ENCODE assay signal across 16 mouse cellular contexts in the genomic region with DNA sequence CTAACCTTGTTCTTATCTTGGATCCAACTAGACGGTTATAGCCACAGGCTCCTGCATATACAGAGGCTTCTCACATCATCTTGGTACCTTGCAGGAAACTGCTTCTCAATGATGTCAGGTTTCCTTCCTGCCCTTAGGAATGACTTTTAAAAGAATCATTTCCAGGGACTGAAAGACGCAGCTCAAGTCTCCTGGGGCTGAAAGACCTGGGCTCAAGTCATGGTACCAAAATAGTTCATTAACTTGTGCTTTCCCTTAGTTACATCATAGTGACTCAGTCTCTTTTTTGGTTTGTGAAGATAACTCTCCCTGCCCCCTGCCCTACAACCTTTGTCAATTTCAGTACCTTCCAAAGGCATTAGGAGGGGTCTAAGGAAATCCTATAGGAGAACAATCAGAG. TPM values are rescaled to one million over a fixed set of nuclear protein-coding genes. Genes with fewer than 3 reads are reported as not detected.
DNase-seq lines count a peak whose midpoint lies in the region; ATAC-seq and TF ChIP-seq lines count a peak whose summit lies in the region.
"Had no signal": no experiment of that assay in that cellular context is flagged by ENCODE, and none has a peak within 500 bp of the region (broad histone marks: within the 10 kb centered on the region; RNA-seq: fewer than 3 reads in every experiment).

No protein-coding gene starts in this region.

- DNase-seq in kidney, adult 18-20 months, result no peak
- DNase-seq in heart, adult 2 months, result peak; percentile 19 to 39
- DNase-seq in kidney, postnatal 0 days (ENCODE audit: low spot score), result peak; percentile 38
- no peak for DNase-seq in right cerebral cortex, postnatal 4 days
- DNase-seq: cerebellum, adult 11-12 months had no signal

- H3K4me2 ChIP-seq in kidney, embryonic 15.5 days, result no peak overlapping the region
- no peak overlapping the region for H3K4me2 ChIP-seq in heart, embryonic 12.5 days
- no peak overlapping the region for H3K4me2 ChIP-seq in kidney, postnatal 0 days (ENCODE audit: low read length)
- H3K4me2 ChIP-seq in midbrain, embryonic 13.5 days (replicated peaks), result no peak overlapping the region
- H3K4me2 ChIP-seq: hindbrain, embryonic 12.5 days; liver, embryonic 15.5 days had no signal

- no peaks in the 10 kb centered on the region for H3K9me3 ChIP-seq in kidney, embryonic 15.5 days (replicated peaks)
- H3K9me3 ChIP-seq in heart, embryonic 12.5 days (replicated peaks), result no peaks in the 10 kb centered on the region
- no peaks in the 10 kb centered on the region for H3K9me3 ChIP-seq in kidney, postnatal 0 days (replicated peaks; ENCODE audit: low read length)
- no peaks in the 10 kb centered on the region for H3K9me3 ChIP-seq in midbrain, embryonic 13.5 days
- H3K9me3 ChIP-seq: hindbrain, embryonic 12.5 days; liver, embryonic 15.5 days; midbrain, embryonic 10.5 days had no signal

- H3K4me3 ChIP-seq in kidney, embryonic 15.5 days (replicated peaks), result no peak overlapping the region
- no peak overlapping the region for H3K4me3 ChIP-seq in heart, adult 2 months
- H3K4me3 ChIP-seq in heart, embryonic 12.5 days, result no peak overlapping the region
- no peak overlapping the region for H3K4me3 ChIP-seq in kidney, postnatal 0 days (replicated peaks; ENCODE audit: low read depth, low read length)
- H3K4me3 ChIP-seq in midbrain, embryonic 13.5 days (replicated peaks), result no peak overlapping the region
- H3K4me3 ChIP-seq: erythroblast, embryonic 14.5 days; hindbrain, embryonic 12.5 days; liver, embryonic 15.5 days; midbrain, embryonic 10.5 days had no signal

- no peaks in the 10 kb centered on the region for H3K27me3 ChIP-seq in kidney, embryonic 15.5 days
- no peaks in the 10 kb centered on the region for H3K27me3 ChIP-seq in heart, adult 2 months (ENCODE audit: control insufficient read depth, insufficient read depth, low read length)
- H3K27me3 ChIP-seq in heart, embryonic 12.5 days (replicated peaks), result no peaks in the 10 kb centered on the region
- H3K27me3 ChIP-seq in kidney, postnatal 0 days (ENCODE audit: insufficient read depth, low read length), result no peaks in the 10 kb centered on the region
- H3K27me3 ChIP-seq in midbrain, embryonic 13.5 days, result no peaks in the 10 kb centered on the region
- H3K27me3 ChIP-seq: CH12.LX; hindbrain, embryonic 12.5 days; liver, embryonic 15.5 days had no signal

- H3K9ac ChIP-seq in kidney, embryonic 15.5 days, result no peak overlapping the region
- no peak overlapping the region for H3K9ac ChIP-seq in heart, adult 2 months (ENCODE audit: low read depth, low read length)
- H3K9ac ChIP-seq in heart, embryonic 12.5 days, result no peak overlapping the region
- H3K9ac ChIP-seq in kidney, postnatal 0 days (ENCODE audit: low read depth, low read length), result no peak overlapping the region
- no peak overlapping the region for H3K9ac ChIP-seq in midbrain, embryonic 13.5 days (replicated peaks)
- H3K9ac ChIP-seq: hindbrain, embryonic 12.5 days; liver, embryonic 15.5 days had no signal

- TF ChIP-seq EP300 in heart, adult 2 months (IDR thresholded peaks at IDR 0.05; ENCODE audit: insufficient read depth, low read depth, low read length), result no peak

- H3K4me1 ChIP-seq in kidney, embryonic 15.5 days, result no peaks in the 10 kb centered on the region
- H3K4me1 ChIP-seq in heart, adult 2 months (ENCODE audit: control insufficient read depth, insufficient read depth, low read length), result peaks cover 3% of the 10 kb centered on the region
- H3K4me1 ChIP-seq in heart, embryonic 12.5 days (replicated peaks), result no peaks in the 10 kb centered on the region
- H3K4me1 ChIP-seq in kidney, postnatal 0 days (replicated peaks; ENCODE audit: insufficient read depth, low read length), result no peaks in the 10 kb centered on the region
- H3K4me1 ChIP-seq in midbrain, embryonic 13.5 days (replicated peaks), result no peaks in the 10 kb centered on the region
- H3K4me1 ChIP-seq: hindbrain, embryonic 12.5 days; liver, embryonic 15.5 days; midbrain, embryonic 10.5 days had no signal

- intact Hi-C loops in heart, adult 2 months (cut with DNase I), result loop anchor here (10.0 kb wide), 2 partner anchors 63 to 417 kb away; no protein-coding TSS in a partner anchor

- 0 out of 2 replicates have a peak, but pooled peaks have one; percentile 52 for ATAC-seq in kidney, embryonic 15.5 days (replicated peaks; ENCODE audit: low FRiP score)
- ATAC-seq in heart, embryonic 12.5 days (ENCODE audit: insufficient number of reproducible peaks, low FRiP score), result peak; percentile 42; the same call in 1 of the 2 replicates
- ATAC-seq in kidney, postnatal 0 days (replicated peaks; ENCODE audit: low FRiP score, low read depth), result no peak
- no peak for ATAC-seq in midbrain, embryonic 13.5 days
- ATAC-seq: intestine, postnatal 0 days had no signal

- no peak for TF ChIP-seq CTCF in heart, adult 2 months (IDR thresholded peaks at IDR 0.05)
- TF ChIP-seq CTCF in kidney, postnatal 0 days (IDR thresholded peaks at IDR 0.05; ENCODE audit: low read depth), result no peak

- no peaks in the 10 kb centered on the region for H3K79me2 ChIP-seq in heart, adult 2 months (replicated peaks; ENCODE audit: control insufficient read depth, insufficient read depth, low read length)

- peak overlapping the region; percentile 51; the same call in 1 of the 2 replicates for H3K27ac ChIP-seq in kidney, embryonic 15.5 days
- H3K27ac ChIP-seq in heart, adult 2 months, result peak overlapping the region; percentile 72
- H3K27ac ChIP-seq in heart, embryonic 12.5 days (ENCODE audit: poor library complexity, severe bottlenecking), result no peak overlapping the region
- 0 out of 2 replicates have a peak overlapping the region, but pooled peaks have one; percentile 10 for H3K27ac ChIP-seq in kidney, postnatal 0 days
- H3K27ac ChIP-seq in midbrain, embryonic 13.5 days, result no peak overlapping the region
- H3K27ac ChIP-seq: hindbrain, embryonic 12.5 days; liver, embryonic 15.5 days; midbrain, embryonic 10.5 days had no signal

- WGBS in kidney, embryonic 15.5 days, result 56% methylated on average over 2 of the region's 2 CpGs
- 22% methylated on average over 2 of the region's 2 CpGs for WGBS in heart, adult 2 months
- 27% methylated on average over 2 of the region's 2 CpGs for WGBS in heart, embryonic 12.5 days
- WGBS in kidney, postnatal 0 days, result 51% methylated on average over 2 of the region's 2 CpGs
- 71% methylated on average over 2 of the region's 2 CpGs for WGBS in midbrain, embryonic 13.5 days

- no peaks in the 10 kb centered on the region for H3K36me3 ChIP-seq in kidney, embryonic 15.5 days
- peaks cover 3% of the 10 kb centered on the region; the same call in 1 of the 2 replicates for H3K36me3 ChIP-seq in heart, adult 2 months (ENCODE audit: control insufficient read depth, insufficient read depth, low read length)
- no peaks in the 10 kb centered on the region for H3K36me3 ChIP-seq in heart, embryonic 12.5 days
- no peaks in the 10 kb centered on the region for H3K36me3 ChIP-seq in kidney, postnatal 0 days (ENCODE audit: insufficient read depth, low read length)
- H3K36me3 ChIP-seq in midbrain, embryonic 13.5 days, result no peaks in the 10 kb centered on the region
- H3K36me3 ChIP-seq: hindbrain, embryonic 12.5 days; liver, embryonic 15.5 days; midbrain, embryonic 10.5 days had no signal

- TF ChIP-seq POLR2A in heart, adult 2 months (IDR thresholded peaks at IDR 0.05; ENCODE audit: insufficient read depth, low read depth, low read length), result 0 out of 2 replicates have a peak, but pooled peaks have one; percentile 24

RNA-seq across cellular contexts. Expression of a gene that starts 11.4 kb away (rescaled TPM):
- polyA plus RNA-seq in kidney, embryonic 15.5 days (2015; fragmentation: Nextera tagmentation; extraction: Ambion mirVana), result 0.16 TPM in 1 of 2 replicates, not detected in the other
- 1 to 10 TPM; 3.1 to 3.4 TPM for total RNA-seq in heart, adult 2 months (2021)
- 0.38 and 0.39 TPM in 2 replicates for polyA plus RNA-seq in heart, adult 2 months (2012; rRNA removed)
- 0.13 and 0.19 TPM in 2 replicates for polyA plus RNA-seq in heart, embryonic 12.5 days (2016; fragmentation: Nextera tagmentation; extraction: Ambion mirVana)
- polyA plus RNA-seq in kidney, postnatal 0 days (2015; fragmentation: Nextera tagmentation; extraction: Ambion mirVana), result 0.06 and 0.13 TPM in 2 replicates
- 0.08 TPM in 1 of 2 replicates, not detected in the other for polyA plus RNA-seq in midbrain, embryonic 13.5 days (2015; fragmentation: Nextera tagmentation; extraction: Ambion mirVana)
- polyA plus RNA-seq: erythroblast, embryonic 14.5 days; forebrain, embryonic 16.5 days; hindbrain, embryonic 12.5 days; limb, embryonic 11.5 days had no signal

Comparison
In these comparisons a context has a peak if more than half of its experiments do, and no peak if none do; other contexts are left out.
1. ATAC-seq: peak in kidney, embryonic 15.5 days (single experiment) and heart, embryonic 12.5 days (single experiment); none in kidney, postnatal 0 days (single experiment) and midbrain, embryonic 13.5 days (single experiment).
2. H3K27ac ChIP-seq: peak in kidney, embryonic 15.5 days (single experiment), heart, adult 2 months (single experiment) and kidney, postnatal 0 days (single experiment); none in heart, embryonic 12.5 days (single experiment) and midbrain, embryonic 13.5 days (single experiment).
3. DNase-seq: peak in heart, adult 2 months (2 of 2) and kidney, postnatal 0 days (single experiment); none in kidney, adult 18-20 months (single experiment) and right cerebral cortex, postnatal 4 days (single experiment).